Mouse (Mus musculus) kidney, postnatal 4 days (tissue): Measurements from ENCODE around the gene Rfc5.
A peak's percentile ranks its signal among the peaks of the same experiment; 100 is the strongest.
"Not testable (repeated sequence)": the region's sequence is repeated elsewhere in the genome, so short reads cannot be mapped to it uniquely, and the experiment has no call there.

ENCODE experiments used
- DNase-seq, 2 experiments: peaks; one replicate each; pipeline ENCODE4 v3.0.0; 2021; ENCODE audit warnings: mixed read lengths in 2 of 2

The Rfc5 gene

DNA sequence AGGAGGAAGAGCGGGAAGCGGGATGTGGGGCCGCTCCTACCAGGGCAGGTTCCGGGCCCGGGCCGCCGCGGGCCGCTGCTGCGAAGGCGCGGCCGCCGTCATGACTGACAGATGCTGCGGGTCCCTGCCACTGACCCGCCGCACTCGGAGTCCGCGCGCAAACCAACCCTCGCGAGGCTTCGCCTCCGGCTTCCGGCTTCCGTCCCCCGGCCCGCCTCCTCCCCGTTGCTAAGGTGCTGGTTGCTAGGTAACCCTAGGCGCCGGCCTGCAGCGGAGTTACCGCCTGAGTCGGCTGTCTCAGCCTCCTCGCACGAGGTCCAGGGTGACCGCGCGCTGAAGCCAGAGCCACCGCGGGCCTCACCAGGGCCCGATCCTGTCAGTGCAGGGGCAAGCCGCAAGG lies at the start of gene Rfc5:
TSS of gene Rfc5 (minus strand) at position 171 of the 400 bp plus-strand sequence.
- peak; percentile 97 to 98 for DNase-seq

DNA sequence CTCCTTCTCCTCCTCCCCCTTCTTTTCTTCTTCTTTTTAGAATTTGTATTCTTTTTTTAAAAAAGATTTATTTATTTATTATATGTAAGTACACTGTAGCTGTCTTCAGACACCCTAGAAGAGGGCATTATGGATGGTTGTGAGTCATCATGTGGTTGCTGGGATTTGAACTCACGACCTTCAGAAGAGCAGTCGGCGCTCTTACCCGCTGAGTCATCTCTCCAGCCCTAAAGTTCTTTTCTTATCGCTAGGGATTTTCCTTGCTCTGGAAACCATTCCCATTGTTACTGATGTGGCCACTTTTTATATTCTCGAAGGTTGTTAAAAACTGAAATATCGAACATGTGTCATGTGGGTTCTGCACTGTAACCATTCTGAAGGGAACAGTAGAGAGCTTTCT lies 44.7 kb upstream of the Rfc5 start:
- not testable (repeated sequence) for DNase-seq

DNA sequence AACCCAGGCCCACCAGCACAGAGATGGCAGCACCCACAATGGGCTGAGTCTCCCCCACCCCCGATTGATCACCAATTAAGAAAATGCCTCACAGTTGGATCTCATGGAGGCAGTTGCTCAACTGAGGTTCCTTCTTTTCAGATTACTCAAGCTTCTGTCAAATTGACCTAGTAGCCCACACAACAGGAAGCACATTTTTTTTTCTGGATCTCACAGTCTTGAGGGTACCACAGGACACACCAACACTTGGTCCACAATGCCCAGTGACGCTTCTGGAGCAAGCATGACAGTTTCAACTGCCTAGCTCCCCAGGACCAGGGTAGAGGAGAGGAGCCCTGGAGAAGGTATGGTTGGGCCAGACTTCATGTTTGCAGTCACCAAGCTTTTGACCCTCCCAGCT lies 28.6 kb upstream of the Rfc5 start:
- no peak for DNase-seq

- DNase-seq: no peak
These were observed 26.4 kb upstream of the Rfc5 start for GRCm38 (mm10) chr5:117415011-117415912.

DNA sequence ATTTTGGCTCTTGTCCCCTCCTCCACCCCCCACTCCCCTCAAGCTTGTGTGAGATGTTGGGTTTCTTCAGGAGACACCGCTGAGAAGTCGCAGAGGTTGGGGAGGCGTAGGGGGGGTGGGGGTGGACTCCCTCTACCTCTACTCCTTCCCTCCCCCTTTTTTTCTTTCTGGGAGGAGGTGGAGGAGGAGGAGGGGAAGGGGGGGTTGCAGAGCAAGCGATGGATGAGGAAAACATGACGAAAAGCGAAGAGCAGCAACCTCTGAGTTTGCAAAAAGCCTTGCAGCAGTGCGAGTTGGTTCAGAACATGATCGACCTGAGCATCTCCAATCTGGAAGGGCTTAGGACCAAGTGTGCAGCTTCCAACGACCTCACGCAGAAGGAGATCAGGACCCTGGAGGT lies 25.8 kb upstream of the Rfc5 start:
- DNase-seq: no peak

- DNase-seq: peak; percentile 74 to 86
These were observed 25.0 kb upstream of the Rfc5 start, which contains the start of gene Ksr2 for GRCm38 (mm10) chr5:117413507-117414501. Gene Ksr2 (plus strand): TSS chr5:117414000.

DNA sequence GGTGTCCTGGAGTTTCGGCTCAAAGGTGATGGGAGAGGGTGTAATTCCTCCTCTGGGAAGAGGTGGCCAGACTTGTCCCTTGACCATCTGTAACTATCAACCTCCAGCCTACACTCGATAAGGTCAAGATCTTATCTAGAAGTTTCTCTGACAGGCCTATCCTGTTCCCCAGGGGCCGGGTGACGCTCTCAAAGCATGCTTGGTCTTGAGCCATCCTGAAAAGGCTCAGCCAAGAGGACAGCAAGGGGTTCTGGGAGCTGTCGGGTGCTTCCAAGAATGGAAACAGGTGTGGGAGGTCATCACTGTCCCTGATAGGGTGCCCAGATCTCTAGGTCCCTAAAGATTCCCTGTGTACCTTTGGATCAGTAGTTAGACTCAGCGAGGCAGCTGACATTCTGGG lies 20.5 kb upstream of the Rfc5 start:
- no peak for DNase-seq

- peak; percentile 68 to 72 for DNase-seq
These were observed 19.4 kb upstream of the Rfc5 start for GRCm38 (mm10) chr5:117408216-117408615.

- not testable (repeated sequence) for DNase-seq
These were observed 15.8 kb upstream of the Rfc5 start for GRCm38 (mm10) chr5:117404671-117405070.

- DNase-seq: no peak
These were observed 14.8 kb upstream of the Rfc5 start for GRCm38 (mm10) chr5:117403609-117404008.

GRCm38 (mm10) chr5:117399281-117399680 lies 10.4 kb upstream of the Rfc5 start:
- DNase-seq: no peak

GRCm38 (mm10) chr5:117398007-117398550 lies 9.2 kb upstream of the Rfc5 start:
- DNase-seq: peak; percentile 51 to 68

GRCm38 (mm10) chr5:117397371-117397770 lies 8.5 kb upstream of the Rfc5 start:
- DNase-seq: no peak

DNA sequence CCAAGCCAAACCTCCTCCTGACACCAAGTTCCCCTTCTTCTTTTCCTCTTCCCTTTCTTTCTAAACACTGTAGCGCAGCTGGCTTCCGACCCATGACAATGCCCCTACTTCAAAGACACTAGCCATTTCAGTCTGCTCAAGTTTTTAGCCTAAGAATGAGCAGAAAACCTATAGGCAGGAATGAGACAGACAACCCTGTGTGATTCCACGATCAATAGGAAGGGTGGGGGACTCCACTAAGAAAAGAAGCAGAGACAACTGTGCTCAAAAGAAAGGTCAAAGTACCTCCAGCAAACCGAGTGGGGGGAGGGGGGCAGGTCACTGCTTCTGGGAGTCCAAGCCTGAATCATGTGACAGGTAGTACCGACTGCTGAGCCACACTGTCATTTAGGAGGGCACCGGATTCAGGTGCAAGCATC lies 7.8 kb upstream of the Rfc5 start:
- DNase-seq: no peak

DNA sequence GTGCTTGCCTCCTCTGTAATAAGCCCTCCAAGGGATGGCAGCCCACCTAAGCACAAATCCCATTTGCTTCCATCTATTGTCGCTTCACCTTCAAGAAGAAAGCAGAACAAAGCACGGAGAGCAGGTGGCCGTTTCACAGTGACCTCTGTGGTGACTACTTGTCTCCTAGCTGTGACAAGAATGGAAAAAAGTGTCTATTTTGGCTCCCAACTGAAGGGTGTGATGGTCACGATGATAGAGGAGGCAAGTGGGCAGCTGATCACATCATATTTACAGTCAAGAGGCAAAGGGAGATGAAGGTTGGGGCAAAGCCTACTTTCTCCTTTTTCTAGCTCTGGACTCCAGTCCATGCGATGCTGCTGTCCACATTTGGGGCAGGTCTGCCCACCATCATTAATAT lies 7.0 kb upstream of the Rfc5 start:
- DNase-seq: no peak

GRCm38 (mm10) chr5:117390895-117391294 lies 2.0 kb upstream of the Rfc5 start:
- no peak for DNase-seq

GRCm38 (mm10) chr5:117388296-117388751 lies 523 bp downstream of the Rfc5 start:
- peak; percentile 76 to 83 for DNase-seq

DNA sequence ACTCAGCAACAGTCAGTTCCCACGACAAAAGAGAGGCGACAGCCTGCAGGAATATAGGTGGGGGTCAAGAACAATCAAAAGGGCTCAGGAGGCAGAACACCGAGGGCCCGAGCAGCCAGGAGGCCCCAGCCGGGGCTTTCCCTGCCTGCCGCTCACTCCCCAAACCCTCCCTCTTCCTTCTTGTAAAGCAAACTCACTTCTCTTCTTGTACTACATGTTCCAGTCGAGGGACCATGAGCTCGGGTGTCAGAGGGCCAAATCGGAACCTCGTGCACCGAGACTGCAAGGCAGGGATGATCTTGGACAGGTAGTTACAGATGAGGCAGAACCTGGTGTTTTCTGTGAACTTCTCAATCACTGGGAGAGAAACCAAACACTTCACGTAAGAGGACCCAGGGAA lies 5.6 kb downstream of the Rfc5 start:
- no peak for DNase-seq

GRCm38 (mm10) chr5:117381785-117382184 lies 7.1 kb downstream of the Rfc5 start:
- no peak for DNase-seq

DNA sequence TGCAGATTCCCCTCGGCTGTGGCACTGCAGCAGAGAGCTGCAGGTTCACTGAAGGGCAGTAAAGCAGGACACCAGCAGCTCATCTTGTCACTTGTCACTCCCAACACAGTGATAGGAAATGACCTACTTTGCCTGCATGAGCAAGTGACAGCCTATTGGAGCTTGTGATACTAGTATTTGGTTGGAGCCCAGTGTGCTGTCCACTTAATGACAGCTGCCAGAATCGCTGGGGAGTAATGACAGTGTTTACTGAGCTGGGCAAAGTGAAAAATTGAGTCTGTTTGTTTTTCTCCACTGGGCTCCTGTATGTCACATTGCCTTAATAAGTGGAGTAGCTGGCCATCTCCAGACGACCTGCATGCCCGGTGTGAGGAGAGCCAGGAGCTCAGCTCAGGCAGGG lies 8.6 kb downstream of the Rfc5 start:
- no peak for DNase-seq

GRCm38 (mm10) chr5:117377731-117378130 lies 11.1 kb downstream of the Rfc5 start:
- not testable (repeated sequence) for DNase-seq

DNA sequence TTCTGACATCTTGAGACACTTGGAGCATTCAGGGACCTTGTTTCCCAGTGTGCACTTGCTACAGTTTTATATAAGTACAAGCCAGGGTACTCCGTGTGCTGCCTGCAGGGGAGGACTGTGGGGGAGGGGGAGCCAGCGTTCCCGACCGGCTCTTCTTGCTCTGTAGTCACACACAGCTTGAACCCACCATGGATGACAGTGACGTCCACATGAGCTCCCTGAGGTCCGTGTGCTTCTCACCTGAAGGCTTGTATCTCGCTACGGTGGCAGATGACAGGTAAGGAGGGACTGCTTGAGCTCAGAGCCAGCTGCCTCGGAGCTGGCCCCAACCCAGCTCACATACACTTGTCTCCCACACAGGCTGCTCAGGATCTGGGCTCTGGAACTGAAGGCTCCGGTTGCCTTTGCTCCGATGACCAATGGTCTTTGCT lies 12.5 kb downstream of the Rfc5 start:
- no peak for DNase-seq
